Mouse (Mus musculus) telencephalon, adult 2 months (tissue): ENCODE data around the gene Ggta1.

Source experiments
- DNase-seq: peaks from one replicate; pipeline ENCODE4 v3.0.0-alpha.2; 2011; ENCODE audit warnings: low read depth, low spot score

Gene Ggta1

GRCm38 (mm10) chr2:35462791-35463281 is at the start of gene Ggta1:
Ggta1 (minus strand) TSS chr2:35463231.
- DNase-seq = no peak

- no peak for DNase-seq
Observed at GRCm38 (mm10) chr2:35512226-35512625, 49.2 kb upstream of the Ggta1 start.

- DNase-seq = no peak
Observed at GRCm38 (mm10) chr2:35510920-35511319, 47.9 kb upstream of the Ggta1 start.

GRCm38 (mm10) chr2:35509888-35510287 is 46.9 kb upstream of the Ggta1 start:
- DNase-seq = no peak

GRCm38 (mm10) chr2:35509343-35509667 is 46.3 kb upstream of the Ggta1 start:
- no peak for DNase-seq

GRCm38 (mm10) chr2:35508597-35509342 is 45.7 kb upstream of the Ggta1 start:
- DNase-seq = peak; percentile 81

- peak; percentile 55 for DNase-seq
Observed at GRCm38 (mm10) chr2:35507191-35507511, 44.1 kb upstream of the Ggta1 start.

- DNase-seq = no peak
Observed at GRCm38 (mm10) chr2:35506311-35507190, 43.5 kb upstream of the Ggta1 start.

GRCm38 (mm10) chr2:35505519-35506286 is 42.7 kb upstream of the Ggta1 start:
- no peak for DNase-seq

GRCm38 (mm10) chr2:35504417-35504776 is 41.4 kb upstream of the Ggta1 start:
- DNase-seq = no peak

GRCm38 (mm10) chr2:35503723-35504416 is 40.8 kb upstream of the Ggta1 start:
- no peak for DNase-seq

- DNase-seq = no peak
Observed at GRCm38 (mm10) chr2:35503021-35503722, 40.1 kb upstream of the Ggta1 start.

- no peak for DNase-seq
Observed at GRCm38 (mm10) chr2:35502561-35502960, 39.5 kb upstream of the Ggta1 start.

- no peak for DNase-seq
Observed at GRCm38 (mm10) chr2:35499474-35499873, 36.4 kb upstream of the Ggta1 start.

GRCm38 (mm10) chr2:35498961-35499360 is 35.9 kb upstream of the Ggta1 start:
- no peak for DNase-seq

GRCm38 (mm10) chr2:35497662-35498196 is 34.7 kb upstream of the Ggta1 start:
- no peak for DNase-seq

GRCm38 (mm10) chr2:35496279-35497013 is 33.4 kb upstream of the Ggta1 start:
- no peak for DNase-seq

- DNase-seq = no peak
Observed at GRCm38 (mm10) chr2:35495486-35496278, 32.7 kb upstream of the Ggta1 start.

- no peak for DNase-seq
Observed at GRCm38 (mm10) chr2:35493566-35493965, 30.5 kb upstream of the Ggta1 start.
